Mouse (Mus musculus) lung, embryonic 16.5 days (tissue): Measurements from ENCODE around the gene Polr3b. TPM values are rescaled to one million over a fixed set of nuclear protein-coding genes. Genes with fewer than 3 reads are reported as not detected.

ENCODE experiments used
- ATAC-seq: fragments of 200-750 bp; cut with Nextera tagmentation; 2 replicates; pipeline ENCODE4 v1.8.0; 2017; ENCODE audit warnings: low read depth, mild to moderate bottlenecking, moderate library complexity
- H3K27ac ChIP-seq: fragments of 300-500 bp; sonication (generic); 2 replicates; pipeline ENCODE4 v1.5.1; 2014; ENCODE audit warnings: mild to moderate bottlenecking, control low read depth, low read length
- H3K27me3 ChIP-seq: fragments of 300-500 bp; sonication (generic); 2 replicates; pipeline ENCODE4 v1.6.1; 2014; ENCODE audit warnings: low read depth, low read length, mixed read lengths; ENCODE audit not compliant: control insufficient read depth, insufficient read depth
- H3K36me3 ChIP-seq: fragments of 300-500 bp; sonication (generic); 2 replicates; pipeline ENCODE4 v1.6.1; 2014; ENCODE audit warnings: low read length; ENCODE audit not compliant: control insufficient read depth, insufficient read depth
- H3K4me1 ChIP-seq: fragments of 300-500 bp; sonication (generic); replicated peaks from 2 replicates; pipeline ENCODE4 v1.6.1; 2014; ENCODE audit warnings: low read length, mixed read lengths; ENCODE audit not compliant: control insufficient read depth, insufficient read depth
- H3K4me2 ChIP-seq: fragments of 300-500 bp; sonication (generic); 2 replicates; pipeline ENCODE4 v1.6.1; 2014; ENCODE audit warnings: low read depth, low read length, control low read depth
- H3K4me3 ChIP-seq: fragments of 300-500 bp; sonication (generic); 2 replicates; pipeline ENCODE4 v1.5.1; 2014; ENCODE audit warnings: mild to moderate bottlenecking, low read length, control low read depth
- H3K9ac ChIP-seq: fragments of 300-500 bp; sonication (generic); 2 replicates; pipeline ENCODE4 v1.6.1; 2014; ENCODE audit warnings: low read length, control low read depth
- H3K9me3 ChIP-seq: fragments of 300-500 bp; sonication (generic); 2 replicates; pipeline ENCODE4 v1.6.1; 2016; ENCODE audit warnings: low read length; ENCODE audit not compliant: control insufficient read depth
- WGBS: fragments of 180-500 bp; shearing (Covaris S2); extraction: QIAGEN DNeasy Blood & Tissue Kit; methylation state at CpG from one replicate; pipeline ENCODE4 v1.1.7; 2014; 5-methylcytosine and 5-hydroxymethylcytosine counted together
- polyA plus RNA-seq: library from polyadenylated mRNA; unstranded; fragments of >200 nt; fragmentation: Nextera tagmentation; extraction: Ambion mirVana; gene quantifications from 2 replicates; pipeline ENCODE4 v1.2.1, GENCODE M21; 2015

Gene Polr3b
- polyA plus RNA-seq, 1 experiment from 2014 or later, result 15.3 TPM

GRCm38 (mm10) chr10:84582236-84582635 is 39.9 kb upstream of the Polr3b start:
- 59% methylated on average over 7 of the region's 7 CpGs for WGBS
- peak; percentile 41; the same call in 1 of the 2 replicates for ATAC-seq
- Histone ChIP-seq H3K36me3 (no peaks in the 10 kb centered on the region), H3K27me3 (no peaks in the 10 kb centered on the region), H3K4me1 (peaks cover 8% of the 10 kb centered on the region), H3K9me3 (no peaks in the 10 kb centered on the region), H3K27ac (no peak overlapping the region), H3K4me2 (no peak overlapping the region), H3K9ac (no peak overlapping the region), H3K4me3 (no peak overlapping the region)

GRCm38 (mm10) chr10:84584451-84585293 is 37.4 kb upstream of the Polr3b start:
- 45% methylated on average over 11 of the region's 11 CpGs for WGBS
- Histone ChIP-seq H3K4me3 (no peak overlapping the region), H3K9ac (no peak overlapping the region), H3K36me3 (peaks cover under 1% of the 10 kb centered on the region; the same call in 1 of the 2 replicates), H3K9me3 (no peaks in the 10 kb centered on the region), H3K4me2 (no peak overlapping the region), H3K4me1 (no peaks in the 10 kb centered on the region; the same call in 1 of the 2 replicates), H3K27ac (no peak overlapping the region), H3K27me3 (no peaks in the 10 kb centered on the region)
- ATAC-seq, result no peak

DNA sequence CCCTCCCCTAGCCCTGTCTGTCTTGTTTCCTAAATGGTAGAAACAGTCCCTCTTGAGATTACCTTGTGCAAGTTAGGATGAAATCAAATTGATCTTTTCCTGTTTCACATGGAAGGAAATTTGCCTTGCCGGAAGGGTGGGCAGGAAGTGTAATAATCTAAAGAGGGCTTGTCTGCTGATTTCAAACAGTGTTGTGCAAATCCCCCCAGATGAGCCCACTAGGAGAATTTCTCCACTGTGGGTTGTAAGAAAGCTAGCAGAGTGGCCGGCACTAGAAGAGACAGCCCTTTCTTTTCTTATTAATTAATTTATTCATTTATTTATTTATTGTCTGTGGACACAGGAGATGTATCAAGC is 36.8 kb upstream of the Polr3b start:
- 51% methylated on average over 2 of the region's 2 CpGs for WGBS
- Histone ChIP-seq H3K9ac (no peak overlapping the region), H3K27ac (no peak overlapping the region), H3K36me3 (peaks cover 4% of the 10 kb centered on the region; the same call in 1 of the 2 replicates), H3K4me2 (no peak overlapping the region), H3K9me3 (no peaks in the 10 kb centered on the region), H3K4me3 (no peak overlapping the region), H3K27me3 (no peaks in the 10 kb centered on the region), H3K4me1 (no peaks in the 10 kb centered on the region; the same call in 1 of the 2 replicates)
- no peak for ATAC-seq

DNA sequence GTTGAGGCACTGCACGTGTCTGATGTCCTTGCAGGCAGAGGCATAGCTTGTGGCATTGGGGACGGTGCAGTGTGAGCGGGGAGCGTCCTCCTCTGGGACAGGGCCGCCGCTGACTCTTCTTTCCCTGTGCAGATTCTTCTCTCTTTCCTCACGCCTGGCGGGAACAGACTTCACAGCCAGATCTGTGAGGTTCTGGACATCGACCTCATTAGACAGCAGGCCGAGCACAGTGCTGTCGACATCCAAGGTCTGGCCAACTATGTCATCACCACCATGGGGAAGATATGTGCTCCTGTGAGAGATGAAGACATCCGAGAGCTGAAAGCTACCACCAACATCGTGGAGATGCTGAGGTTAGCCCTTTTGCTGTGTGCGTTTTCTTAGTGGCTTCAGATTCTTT is 31.1 kb upstream of the Polr3b start:
- Histone ChIP-seq H3K27me3 (no peaks in the 10 kb centered on the region), H3K4me2 (no peak overlapping the region), H3K9me3 (no peaks in the 10 kb centered on the region), H3K36me3 (peaks cover 13% of the 10 kb centered on the region), H3K4me3 (no peak overlapping the region), H3K4me1 (no peaks in the 10 kb centered on the region; the same call in 1 of the 2 replicates), H3K9ac (no peak overlapping the region), H3K27ac (no peak overlapping the region)
- ATAC-seq, result no peak
- 71% methylated on average over 14 of the region's 14 CpGs for WGBS

DNA sequence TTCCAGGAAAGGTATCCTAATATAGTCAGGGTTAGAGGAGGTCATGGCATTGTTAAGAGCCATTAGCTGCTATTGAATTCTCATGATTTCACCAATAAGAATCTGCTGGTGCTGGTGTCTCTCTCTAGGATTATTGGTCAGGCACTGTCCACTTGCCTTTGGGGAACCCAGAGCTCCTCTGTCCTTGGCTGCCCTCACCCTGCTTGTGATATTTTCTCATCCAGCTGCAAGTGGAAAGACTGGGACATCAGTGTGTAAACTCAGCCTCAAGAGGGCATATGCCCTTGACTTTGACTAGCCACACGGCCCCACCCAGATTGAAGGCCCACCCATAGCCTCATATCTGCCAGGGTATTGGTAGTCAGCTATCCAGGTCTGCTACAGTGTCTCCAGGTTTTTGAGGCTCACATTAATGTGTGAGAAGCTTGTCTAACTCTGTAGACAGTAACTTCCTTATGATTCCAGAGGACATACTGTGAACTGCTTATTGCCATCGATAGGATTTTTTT is 30.4 kb upstream of the Polr3b start:
- Histone ChIP-seq H3K27ac (no peak overlapping the region), H3K27me3 (no peaks in the 10 kb centered on the region), H3K36me3 (peaks cover 13% of the 10 kb centered on the region), H3K4me3 (no peak overlapping the region), H3K4me1 (peaks cover 1% of the 10 kb centered on the region), H3K4me2 (no peak overlapping the region), H3K9me3 (no peaks in the 10 kb centered on the region), H3K9ac (no peak overlapping the region)
- no peak for ATAC-seq
- WGBS, result 78% methylated on average over 2 of the region's 2 CpGs

- ATAC-seq, result peak; percentile 86
- WGBS, result 43% methylated on average over 3 of the region's 3 CpGs
- H3K27me3 ChIP-seq, result no peaks in the 10 kb centered on the region
Measured at GRCm38 (mm10) chr10:84592745-84593144, 29.3 kb upstream of the Polr3b start.

GRCm38 (mm10) chr10:84597127-84597785 is 24.8 kb upstream of the Polr3b start:
- WGBS, result 18% methylated on average over 3 of the region's 3 CpGs
- H3K27ac ChIP-seq, result peak overlapping the region; percentile 62

More at GRCm38 (mm10) chr10:84592745-84593144, 29.3 kb upstream of the Polr3b start:
- no peak overlapping the region for H3K9ac ChIP-seq
- peak overlapping the region; percentile 44; the same call in 1 of the 2 replicates for H3K27ac ChIP-seq
- no peaks in the 10 kb centered on the region for H3K9me3 ChIP-seq
- peaks cover 13% of the 10 kb centered on the region for H3K36me3 ChIP-seq
- H3K4me1 ChIP-seq, result peaks cover 9% of the 10 kb centered on the region
- H3K4me2 ChIP-seq, result no peak overlapping the region
- no peak overlapping the region for H3K4me3 ChIP-seq

GRCm38 (mm10) chr10:84598172-84598571 is 23.9 kb upstream of the Polr3b start:
- Histone ChIP-seq H3K4me3 (no peak overlapping the region), H3K27me3 (no peaks in the 10 kb centered on the region), H3K9ac (no peak overlapping the region), H3K4me2 (no peak overlapping the region), H3K36me3 (peaks cover 5% of the 10 kb centered on the region; the same call in 1 of the 2 replicates), H3K9me3 (no peaks in the 10 kb centered on the region), H3K27ac (no peak overlapping the region), H3K4me1 (peaks cover 9% of the 10 kb centered on the region)
- no peak for ATAC-seq
- WGBS, result 56% methylated on average over 1 of the region's 1 CpGs

More at GRCm38 (mm10) chr10:84597127-84597785, 24.8 kb upstream of the Polr3b start:
- Histone ChIP-seq H3K4me3 (no peak overlapping the region), H3K9me3 (no peaks in the 10 kb centered on the region), H3K9ac (no peak overlapping the region), H3K4me1 (peaks cover 9% of the 10 kb centered on the region), H3K4me2 (no peak overlapping the region), H3K36me3 (peaks cover 5% of the 10 kb centered on the region; the same call in 1 of the 2 replicates), H3K27me3 (no peaks in the 10 kb centered on the region)
- peak; percentile 60 for ATAC-seq

DNA sequence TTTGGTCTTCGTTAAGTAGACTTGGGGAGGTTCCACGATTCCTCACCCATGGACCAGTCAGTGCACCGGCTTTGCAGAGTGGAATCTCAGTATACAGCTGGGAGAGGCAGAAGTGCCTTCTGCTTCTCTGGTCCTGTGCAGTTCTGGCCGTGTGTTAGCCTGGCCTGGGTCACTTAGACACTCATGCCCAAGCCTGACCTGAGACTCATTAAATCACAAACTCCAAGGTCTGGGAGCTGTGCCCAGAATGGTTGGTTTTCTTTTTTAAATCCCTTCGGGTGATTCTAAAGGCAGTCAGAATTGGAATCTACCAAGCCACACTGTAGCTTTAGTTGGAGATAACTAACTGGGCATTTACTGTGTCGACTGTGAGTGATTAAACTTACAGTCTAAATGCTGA is 22.0 kb upstream of the Polr3b start:
- ATAC-seq, result no peak
- H3K4me3 ChIP-seq, result no peak overlapping the region
- peaks cover 9% of the 10 kb centered on the region for H3K4me1 ChIP-seq
- no peak overlapping the region for H3K9ac ChIP-seq
- no peak overlapping the region for H3K27ac ChIP-seq
- H3K4me2 ChIP-seq, result no peak overlapping the region
- H3K36me3 ChIP-seq, result peaks cover 3% of the 10 kb centered on the region; the same call in 1 of the 2 replicates
- no peaks in the 10 kb centered on the region for H3K27me3 ChIP-seq
- no peaks in the 10 kb centered on the region for H3K9me3 ChIP-seq
- 74% methylated on average over 6 of the region's 6 CpGs for WGBS
